Mouse (Mus musculus) bone marrow, adult 2 months (tissue): ENCODE results near the gene Ifitm3.

Experiments used
- CTCF ChIP-seq: fragments of 200-500 bp; IDR thresholded peaks from 2 replicates; pipeline ENCODE4 v1.5.1; 2011; ENCODE audit warnings: low read length, control low read depth; ENCODE audit not compliant: control insufficient read depth, insufficient read depth
- POLR2A ChIP-seq: fragments of 200-500 bp; IDR thresholded peaks from 2 replicates; pipeline ENCODE4 v1.6.1; 2011; ENCODE audit warnings: low read depth, mild to moderate bottlenecking, control low read depth, low read length, borderline replicate concordance; ENCODE audit not compliant: control insufficient read depth

GRCm38 (mm10) chr7:140960026-140960425 lies 50.5 kb downstream of the Ifitm3 start:
- no peak for TF ChIP-seq CTCF
- no peak for TF ChIP-seq POLR2A
